22 mouse cellular contexts compared by ENCODE assay signal in genomic region chr17:29913301-29913965, GRCm38 (mm10). TPM values are rescaled to one million over a fixed set of nuclear protein-coding genes. Genes with fewer than 3 reads are reported as not detected.
"Had no signal": no experiment of that assay in that cellular context is flagged by ENCODE, and none has a peak within 500 bp of the region (broad histone marks: within the 10 kb centered on the region; RNA-seq: fewer than 3 reads in every experiment).

No protein-coding gene starts in this region.

- DNase-seq: kidney, postnatal 14 days; layer of hippocampus, adult 9-11 months; liver; lung, adult 18-20 months; lung, postnatal 36 days; thymus, adult 2 months; thymus, postnatal 25 days had no signal

- H3K4me3 ChIP-seq: kidney, embryonic 15.5 days; layer of hippocampus, adult 2 months; limb, embryonic 10.5 days; limb, embryonic 13.5 days; liver, embryonic 12.5 days; liver, embryonic 15.5 days; lung, embryonic 15.5 days; megakaryocyte, embryonic 14.5 days; midbrain, embryonic 10.5 days; midbrain, embryonic 13.5 days; myocyte; neural tube, embryonic 13.5 days had no signal

- H3K36me3 ChIP-seq: kidney, embryonic 15.5 days; limb, embryonic 10.5 days; limb, embryonic 13.5 days; liver, embryonic 12.5 days; liver, embryonic 15.5 days; lung, embryonic 15.5 days; midbrain, embryonic 10.5 days; midbrain, embryonic 13.5 days; neural tube, embryonic 13.5 days had no signal

- H3K9ac ChIP-seq: kidney, embryonic 15.5 days; limb, embryonic 13.5 days; liver, embryonic 12.5 days; liver, embryonic 15.5 days; lung, embryonic 15.5 days; midbrain, embryonic 13.5 days; neural tube, embryonic 13.5 days had no signal

- H3K27me3 ChIP-seq: liver, embryonic 15.5 days; lung, embryonic 15.5 days; midbrain, embryonic 13.5 days; neural tube, embryonic 13.5 days had no signal

- H3K9me3 ChIP-seq: kidney, embryonic 15.5 days; limb, embryonic 10.5 days; liver, embryonic 12.5 days; liver, embryonic 15.5 days; lung, embryonic 15.5 days; midbrain, embryonic 10.5 days; midbrain, embryonic 13.5 days; neural tube, embryonic 13.5 days had no signal

- H3K4me1 ChIP-seq: liver, embryonic 12.5 days; liver, embryonic 15.5 days had no signal

- H3K27ac ChIP-seq: kidney, embryonic 15.5 days; layer of hippocampus, adult 2 months; limb, embryonic 10.5 days; limb, embryonic 13.5 days; liver, embryonic 12.5 days; liver, embryonic 15.5 days; lung, embryonic 15.5 days; midbrain, embryonic 10.5 days; midbrain, embryonic 13.5 days; neural tube, embryonic 13.5 days; stomach, postnatal 0 days had no signal

- ATAC-seq: liver, embryonic 12.5 days; midbrain, embryonic 13.5 days; midbrain, embryonic 16.5 days had no signal

- H3K4me2 ChIP-seq: kidney, embryonic 15.5 days; limb, embryonic 13.5 days; liver, embryonic 12.5 days; liver, embryonic 15.5 days; lung, embryonic 15.5 days; midbrain, embryonic 13.5 days; neural tube, embryonic 13.5 days had no signal

RNA-seq across cellular contexts. Expression of gene Mdga1, which starts 56.5 kb away (rescaled TPM):
- total RNA-seq: monocyte, adult 5-6 weeks had no signal
